Mouse (Mus musculus): Measurements from ENCODE around the gene Gipc2. TPM values are rescaled to one million over a fixed set of nuclear protein-coding genes. Genes with fewer than 3 reads are reported as not detected.

Gipc2 gene
- polyA plus RNA-seq, 1 experiment = 0.06 TPM

DNA sequence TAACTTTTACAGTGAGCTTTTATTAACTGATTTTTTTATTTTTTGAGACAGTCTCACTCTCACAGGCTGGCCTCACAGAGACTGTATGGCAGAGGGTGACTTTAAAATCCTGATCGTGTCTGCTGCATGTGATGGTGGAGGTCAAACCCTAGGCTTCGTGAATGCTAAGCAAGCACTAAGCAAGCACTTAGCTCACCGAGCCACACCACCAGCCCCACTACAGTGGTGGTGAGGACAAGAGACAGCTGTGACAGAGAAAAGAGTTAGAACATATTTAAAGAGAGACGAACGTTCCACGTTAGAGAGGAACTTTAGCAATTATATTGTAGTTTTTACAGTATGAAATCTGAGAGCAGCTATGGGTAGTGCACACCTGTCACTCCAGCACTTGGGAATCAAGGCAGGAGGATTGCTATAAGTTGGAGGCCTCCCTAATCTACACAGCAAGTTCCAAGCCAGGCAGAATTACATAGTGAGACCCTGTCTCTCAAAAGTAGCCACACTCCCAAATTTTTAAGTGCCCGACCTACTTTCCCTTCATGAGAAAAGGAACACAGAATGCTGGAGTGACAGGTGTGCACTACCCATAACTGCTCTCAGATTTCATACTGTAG, 6.4 kb upstream of the Gipc2 start:
- TF ChIP-seq POLR2A (IDR thresholded peaks at IDR 0.05; ENCODE audit: low read depth, low read length) (no peak), CTCF (IDR thresholded peaks at IDR 0.05; ENCODE audit: extremely low read depth, insufficient read depth, insufficient read length, insufficient replicate concordance) (no peak)
- Histone ChIP-seq H3K4me1 (ENCODE audit: control insufficient read depth, insufficient read depth, insufficient read length) (no peaks in the 10 kb centered on the region), H3K27ac (ENCODE audit: insufficient read depth, low read length) (no peak overlapping the region), H3K27me3 (ENCODE audit: control insufficient read depth, insufficient read depth, low read length) (no peaks in the 10 kb centered on the region), H3K36me3 (ENCODE audit: control insufficient read depth, insufficient read depth, low read length) (no peaks in the 10 kb centered on the region), H3K4me3 (ENCODE audit: extremely low read depth, insufficient read depth, insufficient read length) (no peak overlapping the region)
- 86% methylated on average over 7 of the region's 7 CpGs for WGBS
- no peak for DNase-seq (ENCODE audit: low read depth in 1 of 2, low spot score in 2 of 2)

DNA sequence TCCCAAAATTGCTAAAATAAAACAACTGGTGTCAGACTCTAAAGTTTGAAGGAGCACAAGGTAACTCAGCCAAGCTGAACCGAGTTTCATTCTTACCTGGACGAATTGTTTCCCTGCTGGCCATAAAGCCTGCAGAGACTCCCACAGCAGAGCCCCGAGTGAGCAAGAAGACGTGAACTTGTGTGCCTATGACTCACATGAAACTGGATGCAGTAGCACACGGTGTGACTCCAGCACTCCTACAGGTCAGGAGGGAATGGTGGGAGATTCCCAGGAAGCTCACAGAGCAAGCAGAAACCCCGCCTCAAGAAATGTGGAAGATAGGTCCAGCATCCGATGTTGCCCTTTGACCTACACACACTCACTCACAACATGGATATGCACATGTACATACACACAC, 5.8 kb upstream of the Gipc2 start:
- TF ChIP-seq POLR2A (IDR thresholded peaks at IDR 0.05; ENCODE audit: low read depth, low read length) = no peak
- TF ChIP-seq CTCF (IDR thresholded peaks at IDR 0.05; ENCODE audit: extremely low read depth, insufficient read depth, insufficient read length, insufficient replicate concordance) = no peak
- no peak overlapping the region for H3K27ac ChIP-seq (ENCODE audit: insufficient read depth, low read length)
- 78% methylated on average over 7 of the region's 7 CpGs for WGBS
- no peak overlapping the region for H3K4me3 ChIP-seq (ENCODE audit: extremely low read depth, insufficient read depth, insufficient read length)
- no peaks in the 10 kb centered on the region for H3K36me3 ChIP-seq (ENCODE audit: control insufficient read depth, insufficient read depth, low read length)
- no peaks in the 10 kb centered on the region; the same call in 1 of the 2 replicates for H3K4me1 ChIP-seq (ENCODE audit: control insufficient read depth, insufficient read depth, insufficient read length)
- no peak for DNase-seq (ENCODE audit: low read depth in 1 of 2, low spot score in 2 of 2)
- H3K27me3 ChIP-seq (ENCODE audit: control insufficient read depth, insufficient read depth, low read length) = no peaks in the 10 kb centered on the region

DNA sequence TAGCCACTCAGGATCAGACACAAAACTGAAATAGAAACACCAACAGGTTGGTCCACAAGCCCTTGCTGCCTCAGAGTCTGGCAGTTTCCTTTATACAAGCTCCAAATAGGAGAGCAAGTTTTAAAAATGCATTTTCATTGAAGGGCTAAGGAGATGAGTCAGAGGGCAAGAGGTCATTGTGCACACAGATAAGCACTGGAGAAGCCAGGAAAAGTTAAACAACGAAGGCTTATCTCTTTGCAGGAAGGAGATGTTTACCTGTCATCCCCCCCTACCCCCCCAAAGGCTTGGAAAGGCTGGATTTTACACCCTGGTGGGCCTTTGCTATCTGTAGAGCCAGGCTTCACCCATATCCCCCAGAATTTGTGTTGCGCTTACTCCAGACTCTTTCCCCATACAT, 5.2 kb upstream of the Gipc2 start:
- no peaks in the 10 kb centered on the region for H3K27me3 ChIP-seq (ENCODE audit: control insufficient read depth, insufficient read depth, low read length)
- no peak for DNase-seq (ENCODE audit: low read depth in 1 of 2, low spot score in 2 of 2)
- H3K4me3 ChIP-seq (ENCODE audit: extremely low read depth, insufficient read depth, insufficient read length) = no peak overlapping the region
- no peaks in the 10 kb centered on the region for H3K36me3 ChIP-seq (ENCODE audit: control insufficient read depth, insufficient read depth, low read length)
- H3K27ac ChIP-seq (ENCODE audit: insufficient read depth, low read length) = no peak overlapping the region
- H3K4me1 ChIP-seq (ENCODE audit: control insufficient read depth, insufficient read depth, insufficient read length) = no peaks in the 10 kb centered on the region; the same call in 1 of the 2 replicates
- WGBS = 85% methylated on average over 2 of the region's 2 CpGs
- TF ChIP-seq POLR2A (IDR thresholded peaks at IDR 0.05; ENCODE audit: low read depth, low read length) (no peak), CTCF (IDR thresholded peaks at IDR 0.05; ENCODE audit: extremely low read depth, insufficient read depth, insufficient read length, insufficient replicate concordance) (no peak)

DNA sequence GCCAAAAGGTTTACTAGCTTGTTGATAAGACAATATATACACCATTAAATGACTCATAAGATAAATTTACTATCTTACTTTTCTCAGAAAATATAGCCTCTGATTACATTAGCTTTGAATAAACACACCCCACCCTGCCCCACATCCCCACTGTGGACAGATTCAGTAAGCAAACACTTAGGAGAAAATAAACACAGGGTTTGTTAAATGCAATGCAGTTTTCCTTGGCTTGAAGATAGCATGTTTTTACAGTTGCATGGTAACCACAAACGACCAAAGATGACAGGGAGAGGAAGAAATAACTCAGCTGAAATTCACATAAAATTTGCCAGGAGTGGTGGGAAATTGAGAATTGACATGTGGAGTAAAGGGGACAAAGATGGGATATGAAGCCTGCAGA, 4.4 kb upstream of the Gipc2 start:
- H3K36me3 ChIP-seq (ENCODE audit: control insufficient read depth, insufficient read depth, low read length) = no peaks in the 10 kb centered on the region
- WGBS = 4% methylated on average over 1 of the region's 1 CpGs
- no peak for TF ChIP-seq POLR2A (IDR thresholded peaks at IDR 0.05; ENCODE audit: low read depth, low read length)
- no peak for TF ChIP-seq CTCF (IDR thresholded peaks at IDR 0.05; ENCODE audit: extremely low read depth, insufficient read depth, insufficient read length, insufficient replicate concordance)

DNA sequence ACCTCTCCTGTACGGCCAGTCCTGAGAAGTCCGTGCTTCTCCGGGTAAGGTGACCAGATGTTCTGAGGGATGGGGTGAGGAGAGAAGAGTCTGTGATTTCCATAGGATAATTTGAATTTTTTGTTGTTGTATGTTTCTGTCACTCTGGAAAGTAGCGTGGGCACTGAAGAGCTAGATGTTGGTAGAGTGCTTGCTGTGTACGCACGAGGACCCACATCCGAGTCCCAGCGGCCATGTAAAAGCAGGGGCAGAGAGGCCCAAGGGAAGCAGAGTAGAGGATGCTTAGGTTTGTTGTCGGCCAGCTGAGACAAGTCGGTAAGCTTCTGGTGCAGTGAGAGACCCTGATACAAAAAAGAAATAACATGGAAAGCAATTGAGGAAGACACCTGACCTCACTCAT, 2.0 kb upstream of the Gipc2 start:
- no peak for TF ChIP-seq POLR2A (IDR thresholded peaks at IDR 0.05; ENCODE audit: low read depth, low read length)
- TF ChIP-seq CTCF (IDR thresholded peaks at IDR 0.05; ENCODE audit: extremely low read depth, insufficient read depth, insufficient read length, insufficient replicate concordance) = no peak
- Histone ChIP-seq H3K4me1 (ENCODE audit: control insufficient read depth, insufficient read depth, insufficient read length) (peaks cover 3% of the 10 kb centered on the region), H3K27me3 (ENCODE audit: control insufficient read depth, insufficient read depth, low read length) (peaks cover 5% of the 10 kb centered on the region), H3K36me3 (ENCODE audit: control insufficient read depth, insufficient read depth, low read length) (no peaks in the 10 kb centered on the region), H3K27ac (ENCODE audit: insufficient read depth, low read length) (no peak overlapping the region), H3K4me3 (ENCODE audit: extremely low read depth, insufficient read depth, insufficient read length) (no peak overlapping the region)
- WGBS = 95% methylated on average over 10 of the region's 10 CpGs
- no peak for DNase-seq (ENCODE audit: low read depth in 1 of 2, low spot score in 2 of 2)

More for the DNA sequence above, 4.4 kb upstream of the Gipc2 start:
- Histone ChIP-seq H3K4me3 (ENCODE audit: extremely low read depth, insufficient read depth, insufficient read length) (no peak overlapping the region), H3K27ac (ENCODE audit: insufficient read depth, low read length) (no peak overlapping the region), H3K27me3 (ENCODE audit: control insufficient read depth, insufficient read depth, low read length) (peaks cover 4% of the 10 kb centered on the region), H3K4me1 (ENCODE audit: control insufficient read depth, insufficient read depth, insufficient read length) (peaks cover 3% of the 10 kb centered on the region)
- DNase-seq (ENCODE audit: low read depth in 1 of 2, low spot score in 2 of 2) = no peak

DNA sequence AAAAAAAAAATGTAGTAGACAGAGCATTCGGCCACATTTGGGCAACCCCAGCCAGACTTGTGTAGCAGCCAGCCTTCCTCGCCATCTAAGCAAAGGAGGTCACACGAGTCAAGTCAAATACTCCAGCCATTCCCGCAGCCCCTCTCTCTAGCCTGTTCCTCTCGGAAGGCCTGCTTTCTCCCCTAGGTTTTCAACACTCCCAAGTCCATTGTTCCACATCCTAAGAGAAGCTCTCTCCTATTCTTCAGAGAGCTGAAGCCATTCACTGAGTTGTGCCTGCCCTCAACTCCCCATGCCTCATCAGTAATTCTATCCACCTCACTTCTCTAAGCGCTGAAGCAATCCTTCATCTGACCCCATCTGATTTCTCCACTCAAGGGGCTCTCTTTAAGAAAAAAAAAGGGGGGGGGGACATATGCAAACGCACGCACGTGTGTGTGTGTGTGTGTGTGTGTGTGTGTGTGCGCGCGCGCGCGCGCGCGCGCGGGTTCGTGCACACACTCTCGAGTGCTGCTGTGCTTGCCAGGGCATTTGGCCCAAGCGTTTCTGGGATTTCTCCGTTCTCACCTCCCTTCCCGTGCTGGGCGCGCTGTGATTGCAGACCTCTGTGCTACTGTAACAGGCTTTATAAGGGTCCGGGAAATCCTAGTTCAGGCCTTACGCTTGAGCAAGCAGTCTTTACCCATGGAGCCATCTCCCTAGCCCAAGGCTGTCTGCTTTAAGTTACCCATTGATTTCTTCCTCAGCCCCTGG, 845 bp upstream of the Gipc2 start:
- Histone ChIP-seq H3K27ac (ENCODE audit: insufficient read depth, low read length) (no peak overlapping the region), H3K36me3 (ENCODE audit: control insufficient read depth, insufficient read depth, low read length) (no peaks in the 10 kb centered on the region), H3K27me3 (ENCODE audit: control insufficient read depth, insufficient read depth, low read length) (peaks cover 5% of the 10 kb centered on the region), H3K4me1 (ENCODE audit: control insufficient read depth, insufficient read depth, insufficient read length) (peaks cover 3% of the 10 kb centered on the region), H3K4me3 (ENCODE audit: extremely low read depth, insufficient read depth, insufficient read length) (no peak overlapping the region)
- TF ChIP-seq CTCF (IDR thresholded peaks at IDR 0.05; ENCODE audit: extremely low read depth, insufficient read depth, insufficient read length, insufficient replicate concordance) (no peak), POLR2A (IDR thresholded peaks at IDR 0.05; ENCODE audit: low read depth, low read length) (no peak)
- DNase-seq (ENCODE audit: low read depth in 1 of 2, low spot score in 2 of 2) = no peak
- 24% methylated on average over 29 of the region's 29 CpGs for WGBS

Measured in spleen, adult 2 months (tissue).